19 mouse cellular contexts compared by ENCODE assay signal in genomic region chr4:44254579-44254978, GRCm38 (mm10). TPM values are rescaled to one million over a fixed set of nuclear protein-coding genes. Genes with fewer than 3 reads are reported as not detected.
DNase-seq lines count a peak whose midpoint lies in the region; TF ChIP-seq lines count a peak whose summit lies in the region.
"Had no signal": no experiment of that assay in that cellular context is flagged by ENCODE, and none has a peak within 500 bp of the region (broad histone marks: within the 10 kb centered on the region; RNA-seq: fewer than 3 reads in every experiment).

No protein-coding gene starts in this region.

- intact Hi-C loops in heart, postnatal 36 days (cut with DNase I) = no loop called here

- H3K4me3 ChIP-seq in testis, adult 2 months (ENCODE audit: control insufficient read depth, low read depth, low read length) = peak overlapping the region; percentile 48
- H3K4me3 ChIP-seq in CH12.LX (replicated peaks in 1 of 3; ENCODE audit: low read depth in 2 of 3, low read length in 2 of 3, poor library complexity in 1 of 3) = no peak overlapping the region
- no peak overlapping the region for H3K4me3 ChIP-seq in lung, adult 2 months (replicated peaks; ENCODE audit: extremely low read depth, low read depth, low read length)

- no peak overlapping the region for H3K9ac ChIP-seq in CH12.LX (ENCODE audit: insufficient read depth, low read depth)

- WGBS in lung, adult 2 months = 72% methylated on average over 5 of the region's 5 CpGs

- H3K36me3 ChIP-seq in testis, adult 2 months (ENCODE audit: control insufficient read depth, insufficient read depth, low read length) = no peaks in the 10 kb centered on the region
- H3K36me3 ChIP-seq in CH12.LX (replicated peaks in 1 of 2; ENCODE audit: control insufficient read depth in 1 of 2, insufficient read depth in 1 of 2, low read length in 1 of 2) = no peaks in the 10 kb centered on the region
- H3K36me3 ChIP-seq: G1E had no signal

- no peaks in the 10 kb centered on the region for H3K27me3 ChIP-seq in testis, adult 2 months (ENCODE audit: control insufficient read depth, insufficient read depth, low read length)
- H3K27me3 ChIP-seq in CH12.LX (replicated peaks) = peaks cover 17% of the 10 kb centered on the region
- H3K27me3 ChIP-seq: Patski had no signal

- in situ Hi-C loops in CH12.LX (cut with MboI; ENCODE audit: low pct_ligation_motif_present, low pct_unique_long_range_greater_than_20kb, low sequenced_read_pairs) = no loop called here

- H3K4me2 ChIP-seq in CH12.LX (ENCODE audit: insufficient read depth, low read depth, poor library complexity, severe bottlenecking) = peak overlapping the region; percentile 21; the same call in 1 of the 2 replicates

- peak; percentile 68; the same call in 1 of the 2 replicates for TF ChIP-seq EP300 in CH12.LX (IDR thresholded peaks at IDR 0.05; ENCODE audit: low read length)

- dilution Hi-C loops in CH12.LX (cut with MboI; ENCODE audit: extremely low pct_ligation_motif_present, extremely low pct_unique_long_range_greater_than_20kb, low sequenced_read_pairs) = no loop called here

- H3K9me3 ChIP-seq in CH12.LX (replicated peaks; ENCODE audit: low read length) = no peaks in the 10 kb centered on the region
- H3K9me3 ChIP-seq: G1E had no signal

- no peak for TF ChIP-seq CTCF in testis, adult 2 months (IDR thresholded peaks at IDR 0.05; ENCODE audit: control insufficient read depth, insufficient read depth, insufficient replicate concordance, low read depth, low read length)
- no peak for TF ChIP-seq CTCF in CH12.LX (conservative IDR thresholded peaks at IDR 0.05 in 1 of 2, IDR thresholded peaks at IDR 0.05 in 1 of 2; ENCODE audit: low read depth in 2 of 2, low read length in 2 of 2)
- no peak for TF ChIP-seq CTCF in lung, adult 2 months (IDR thresholded peaks at IDR 0.05; ENCODE audit: insufficient read depth, low read length)

- H3K4me1 ChIP-seq in testis, adult 2 months (ENCODE audit: control insufficient read depth, insufficient read depth, low read length) = no peaks in the 10 kb centered on the region
- H3K4me1 ChIP-seq in CH12.LX (ENCODE audit: control insufficient read depth in 1 of 2, insufficient read depth in 2 of 2) = peaks cover 4 to 9% of the 10 kb centered on the region in 2 experiments; a peak in 3 of 4 replicates
- no peaks in the 10 kb centered on the region for H3K4me1 ChIP-seq in lung, adult 2 months (ENCODE audit: control insufficient read depth, insufficient read depth, low read length)

- no peaks in the 10 kb centered on the region for H3K79me2 ChIP-seq in CH12.LX (replicated peaks; ENCODE audit: control insufficient read depth, extremely low read depth, insufficient read depth, poor library complexity, severe bottlenecking)

- TF ChIP-seq POLR2A in testis, adult 2 months (IDR thresholded peaks at IDR 0.05; ENCODE audit: control insufficient read depth, low read depth, low read length) = no peak
- no peak for TF ChIP-seq POLR2A in CH12.LX (IDR thresholded peaks at IDR 0.05; ENCODE audit: low read depth, low read length)
- TF ChIP-seq POLR2A in lung, adult 2 months (IDR thresholded peaks at IDR 0.05; ENCODE audit: borderline replicate concordance, extremely low read depth, low read depth, low read length) = no peak

- DNase-seq in heart, adult 11 months = peak; percentile 55
- DNase-seq in heart, postnatal 36 days = no peak
- DNase-seq in testis, postnatal 10 days (ENCODE audit: low spot score) = no peak
- peak; percentile 18 for DNase-seq in CH12.LX (ENCODE audit: extremely low read depth)
- DNase-seq in lung, adult 2 months = no peak
- DNase-seq: adrenal gland, adult 2 months; adrenal gland, adult 8-10 months; adrenal gland, postnatal 10 days; adrenal gland, postnatal 14 days; adrenal gland, postnatal 25 days; adrenal gland, postnatal 36 days; B cell, adult 2 months; cerebellum, adult 11 months; cerebellum, adult 11-12 months; cerebellum, adult 18-20 months; cerebellum, adult 2 months had no signal

- H3K27ac ChIP-seq in testis, adult 2 months (ENCODE audit: control insufficient read depth, insufficient read depth, low read depth, low read length) = no peak overlapping the region
- H3K27ac ChIP-seq in CH12.LX (ENCODE audit: insufficient read depth, low read depth) = no peak overlapping the region

- TF ChIP-seq RAD21 in CH12.LX (IDR thresholded peaks at IDR 0.05; ENCODE audit: low read depth, low read length) = no peak

TF ChIP-seq in CH12.LX, 34 proteins besides CTCF, POLR2A, EP300 and RAD21:
- TF ChIP-seq TCF12 (IDR thresholded peaks at IDR 0.05; ENCODE audit: low read depth, low read length) (peak; percentile 37; the same call in 1 of the 2 replicates), CHD2 (IDR thresholded peaks at IDR 0.05; ENCODE audit: low read length) (no peak), SMC3 (IDR thresholded peaks at IDR 0.05; ENCODE audit: low read depth, low read length) (no peak), JUND (conservative IDR thresholded peaks at IDR 0.05; ENCODE audit: low read depth, low read length) (no peak), CHD1 (IDR thresholded peaks at IDR 0.05; ENCODE audit: low read depth, low read length) (no peak), ZMIZ1 (IDR thresholded peaks at IDR 0.05; ENCODE audit: low read depth, low read length) (no peak), MEF2A (IDR thresholded peaks at IDR 0.05; ENCODE audit: borderline replicate concordance, low read depth, low read length) (peak; percentile 31; the same call in 1 of the 2 replicates), TBP (conservative IDR thresholded peaks at IDR 0.05; ENCODE audit: low read depth, low read length) (no peak), MXI1 (IDR thresholded peaks at IDR 0.05; ENCODE audit: low read depth, low read length) (no peak), GABPA (IDR thresholded peaks at IDR 0.05; ENCODE audit: insufficient replicate concordance, low read depth, low read length) (no peak), E2F4 (IDR thresholded peaks at IDR 0.05; ENCODE audit: insufficient replicate concordance, low read depth, low read length) (no peak), USF2 (conservative IDR thresholded peaks at IDR 0.05; ENCODE audit: low read depth, low read length) (no peak), HCFC1 (IDR thresholded peaks at IDR 0.05; ENCODE audit: low read depth, low read length) (no peak), KAT2A (IDR thresholded peaks at IDR 0.05; ENCODE audit: insufficient replicate concordance, low read length) (no peak), ELF1 (IDR thresholded peaks at IDR 0.05; ENCODE audit: low read depth, low read length) (no peak), RCOR1 (conservative IDR thresholded peaks at IDR 0.05; ENCODE audit: low read depth, low read length) (no peak), USF1 (IDR thresholded peaks at IDR 0.05; ENCODE audit: low read depth, low read length) (no peak), UBTF (IDR thresholded peaks at IDR 0.05; ENCODE audit: low read depth, low read length) (no peak), POLR2AphosphoS2 (IDR thresholded peaks at IDR 0.05; ENCODE audit: low read depth, low read length) (no peak), MAZ (IDR thresholded peaks at IDR 0.05; ENCODE audit: low read depth, low read length) (no peak), NELFE (IDR thresholded peaks at IDR 0.05; ENCODE audit: low read depth, low read length) (no peak), PAX5 (IDR thresholded peaks at IDR 0.05; ENCODE audit: low read length) (no peak), JUN (IDR thresholded peaks at IDR 0.05; ENCODE audit: insufficient read depth, low read depth, low read length) (0 out of 2 replicates have a peak, but pooled peaks have one; percentile 2), ZKSCAN1 (IDR thresholded peaks at IDR 0.05; ENCODE audit: borderline replicate concordance, low read depth, low read length) (no peak), MAFK (IDR thresholded peaks at IDR 0.05; ENCODE audit: insufficient replicate concordance, low read length) (no peak), MAX (IDR thresholded peaks at IDR 0.05; ENCODE audit: low read length) (no peak), ZC3H11A (IDR thresholded peaks at IDR 0.05; ENCODE audit: low read depth, low read length) (no peak), IRF4 (IDR thresholded peaks at IDR 0.05; ENCODE audit: low read depth, low read length) (peak; percentile 82), BHLHE40 (IDR thresholded peaks at IDR 0.05; ENCODE audit: low read depth, low read length) (peak; percentile 80), ETS1 (conservative IDR thresholded peaks at IDR 0.05; ENCODE audit: low read depth, low read length) (0 out of 2 replicates have a peak, but pooled peaks have one; percentile 17)

RNA-seq across cellular contexts. Expression of gene Rnf38, which starts 21.0 kb away (rescaled TPM):
- total RNA-seq in heart, postnatal 36 days (2021) = 10 to 100 TPM; 32.0 to 36.4 TPM
- 1,520 and 1,812 TPM in 2 replicates for polyA plus RNA-seq in testis, adult 2 months (2012; rRNA removed)
- total RNA-seq in CH12.LX (2012; rRNA removed) (4.9 and 5.4 TPM in 2 replicates), CH12.LX (2014; rRNA removed) (6.4 and 6.6 TPM in 2 replicates)
- polyA plus RNA-seq in CH12.LX (2012; ENCODE audit: insufficient read length, low read depth) = 10.2 and 13.2 TPM in 2 replicates
- 114 and 123 TPM in 2 replicates for polyA plus RNA-seq in lung, adult 2 months (2012; rRNA removed)

RNA-seq across cellular contexts. Expression of gene Melk, which starts 46.1 kb away (rescaled TPM):
- under 1 TPM; 0.27 to 0.39 TPM for total RNA-seq in heart, postnatal 36 days (2021)
- 1.6 and 2.0 TPM in 2 replicates for polyA plus RNA-seq in testis, adult 2 months (2012; rRNA removed)
- total RNA-seq in CH12.LX (2012; rRNA removed) = 25.0 and 25.6 TPM in 2 replicates
- total RNA-seq in CH12.LX (2014; rRNA removed) = 44.9 and 48.7 TPM in 2 replicates
- polyA plus RNA-seq in CH12.LX (2012; ENCODE audit: insufficient read length, low read depth) = 46.7 and 47.4 TPM in 2 replicates
- 0.31 and 0.92 TPM in 2 replicates for polyA plus RNA-seq in lung, adult 2 months (2012; rRNA removed)

Comparison
In these comparisons a context has a peak if more than half of its experiments do, and no peak if none do; other contexts are left out.
1. DNase-seq: peak in heart, adult 11 months (single experiment) and CH12.LX (single experiment); none in heart, postnatal 36 days (0 of 2), testis, postnatal 10 days (single experiment) and lung, adult 2 months (single experiment).
2. RNA of gene Rnf38, which starts 21.0 kb away (polyA plus RNA-seq): 1,520 to 1,812 TPM in testis, adult 2 months; 114 to 123 TPM in lung, adult 2 months and 10.2 to 13.2 TPM in CH12.LX; every median in the first group is over 10 times any median in the second.
3. RNA of gene Melk, which starts 46.1 kb away (polyA plus RNA-seq): 46.7 to 47.4 TPM in CH12.LX; 1.6 to 2.0 TPM in testis, adult 2 months and 0.31 to 0.92 TPM in lung, adult 2 months; every median in the first group is over 10 times any median in the second.